Mouse (Mus musculus): Measurements from ENCODE around the gene Prrt3. TPM values are rescaled to one million over a fixed set of nuclear protein-coding genes. Genes with fewer than 3 reads are reported as not detected.

The Prrt3 gene
- polyA plus RNA-seq, 1 experiment from 2014 or later, result 5.6 TPM

- peak within 1 kb of the TSS; percentile 89 for H3K4me2 ChIP-seq
- ATAC-seq (ENCODE audit: low read depth), result peak; percentile 96
- H3K9ac ChIP-seq, result peak within 1 kb of the TSS; percentile 90
- peaks cover 20% of the 10 kb centered on the region for H3K36me3 ChIP-seq
- peaks cover 49% of the 10 kb centered on the region for H3K4me1 ChIP-seq (replicated peaks)
- peak within 1 kb of the TSS; percentile 66 for H3K4me3 ChIP-seq
- H3K27me3 ChIP-seq, result peaks cover 10% of the 10 kb centered on the region; the same call in 1 of the 2 replicates
- H3K9me3 ChIP-seq, result no peaks in the 10 kb centered on the region
- under 1% methylated on average over 26 of the region's 26 CpGs for WGBS
- H3K27ac ChIP-seq (replicated peaks), result peak within 1 kb of the TSS; percentile 92
Observed at GRCm38 (mm10) chr6:113483100-113483615, 18.6 kb downstream of the Prrt3 start, which contains the start of gene Creld1. Creld1 (plus strand) TSS chr6:113483297.

GRCm38 (mm10) chr6:113482477-113483099, 19.1 kb downstream of the Prrt3 start:
- Histone ChIP-seq H3K4me3 (peak overlapping the region; percentile 66), H3K27ac (replicated peaks) (peak overlapping the region; percentile 92), H3K9me3 (no peaks in the 10 kb centered on the region), H3K4me2 (peak overlapping the region; percentile 89), H3K9ac (peak overlapping the region; percentile 90), H3K4me1 (replicated peaks) (peaks cover 49% of the 10 kb centered on the region), H3K27me3 (peaks cover 10% of the 10 kb centered on the region; the same call in 1 of the 2 replicates), H3K36me3 (peaks cover 14% of the 10 kb centered on the region; the same call in 1 of the 2 replicates)
- ATAC-seq (ENCODE audit: low read depth), result peak; percentile 74
- WGBS, result 1% methylated on average over 65 of the region's 65 CpGs

GRCm38 (mm10) chr6:113480555-113481373, 21.0 kb downstream of the Prrt3 start:
- Histone ChIP-seq H3K27ac (replicated peaks) (no peak overlapping the region), H3K9ac (0 out of 2 replicates have a peak overlapping the region, but pooled peaks have one; percentile 90), H3K36me3 (no peaks in the 10 kb centered on the region), H3K9me3 (no peaks in the 10 kb centered on the region), H3K4me1 (replicated peaks) (peaks cover 37% of the 10 kb centered on the region), H3K27me3 (peaks cover 10% of the 10 kb centered on the region; the same call in 1 of the 2 replicates), H3K4me2 (no peak overlapping the region), H3K4me3 (no peak overlapping the region)
- WGBS, result 66% methylated on average over 18 of the region's 18 CpGs
- no peak for ATAC-seq (ENCODE audit: low read depth)

GRCm38 (mm10) chr6:113478906-113479305, 22.8 kb downstream of the Prrt3 start:
- no peak overlapping the region for H3K9ac ChIP-seq
- no peak overlapping the region for H3K4me3 ChIP-seq
- no peaks in the 10 kb centered on the region for H3K9me3 ChIP-seq
- peaks cover 20% of the 10 kb centered on the region for H3K4me1 ChIP-seq (replicated peaks)
- peaks cover 10% of the 10 kb centered on the region; the same call in 1 of the 2 replicates for H3K27me3 ChIP-seq
- ATAC-seq (ENCODE audit: low read depth), result no peak
- 72% methylated on average over 10 of the region's 10 CpGs for WGBS
- no peak overlapping the region for H3K4me2 ChIP-seq
- no peaks in the 10 kb centered on the region for H3K36me3 ChIP-seq
- H3K27ac ChIP-seq (replicated peaks), result no peak overlapping the region

- 24% methylated on average over 7 of the region's 7 CpGs for WGBS
- no peaks in the 10 kb centered on the region for H3K9me3 ChIP-seq
- peaks cover 10% of the 10 kb centered on the region; the same call in 1 of the 2 replicates for H3K27me3 ChIP-seq
- no peak overlapping the region for H3K4me2 ChIP-seq
- ATAC-seq (ENCODE audit: low read depth), result no peak; the same call in 1 of the 2 replicates
- H3K4me1 ChIP-seq (replicated peaks), result peaks cover 12% of the 10 kb centered on the region
- H3K4me3 ChIP-seq, result no peak overlapping the region
- H3K27ac ChIP-seq (replicated peaks), result no peak overlapping the region
- no peaks in the 10 kb centered on the region for H3K36me3 ChIP-seq
- no peak overlapping the region for H3K9ac ChIP-seq
Observed at GRCm38 (mm10) chr6:113477353-113477752, 24.4 kb downstream of the Prrt3 start.

GRCm38 (mm10) chr6:113473715-113474114, 28.0 kb downstream of the Prrt3 start:
- Histone ChIP-seq H3K9me3 (no peaks in the 10 kb centered on the region), H3K27ac (replicated peaks) (no peak overlapping the region), H3K4me3 (no peak overlapping the region), H3K36me3 (no peaks in the 10 kb centered on the region), H3K9ac (no peak overlapping the region), H3K27me3 (peaks cover 32% of the 10 kb centered on the region), H3K4me2 (no peak overlapping the region), H3K4me1 (replicated peaks) (peaks cover 20% of the 10 kb centered on the region)
- ATAC-seq (ENCODE audit: low read depth), result no peak
- 85% methylated on average over 6 of the region's 6 CpGs for WGBS

GRCm38 (mm10) chr6:113473246-113473645, 28.5 kb downstream of the Prrt3 start:
- no peak overlapping the region for H3K4me2 ChIP-seq
- peaks cover 22% of the 10 kb centered on the region for H3K4me1 ChIP-seq (replicated peaks)
- no peak overlapping the region for H3K9ac ChIP-seq
- no peak overlapping the region for H3K4me3 ChIP-seq
- peaks cover 32% of the 10 kb centered on the region for H3K27me3 ChIP-seq
- no peak overlapping the region for H3K27ac ChIP-seq (replicated peaks)
- H3K9me3 ChIP-seq, result no peaks in the 10 kb centered on the region
- no peaks in the 10 kb centered on the region for H3K36me3 ChIP-seq
- no peak for ATAC-seq (ENCODE audit: low read depth)
- WGBS, result 71% methylated on average over 2 of the region's 2 CpGs

GRCm38 (mm10) chr6:113472061-113472460, 29.7 kb downstream of the Prrt3 start:
- H3K4me3 ChIP-seq, result no peak overlapping the region
- no peak overlapping the region for H3K27ac ChIP-seq (replicated peaks)
- H3K9ac ChIP-seq, result no peak overlapping the region
- peaks cover 22% of the 10 kb centered on the region for H3K4me1 ChIP-seq (replicated peaks)
- H3K4me2 ChIP-seq, result no peak overlapping the region
- 63% methylated on average over 10 of the region's 10 CpGs for WGBS
- no peaks in the 10 kb centered on the region for H3K36me3 ChIP-seq
- H3K9me3 ChIP-seq, result no peaks in the 10 kb centered on the region
- ATAC-seq (ENCODE audit: low read depth), result no peak
- peaks cover 36% of the 10 kb centered on the region for H3K27me3 ChIP-seq

GRCm38 (mm10) chr6:113471297-113471936, 30.3 kb downstream of the Prrt3 start, which contains the start of gene Il17rc:
Il17rc (plus strand) TSS chr6:113471427.
- Histone ChIP-seq H3K9me3 (no peaks in the 10 kb centered on the region), H3K4me2 (peak within 1 kb of the TSS; percentile 14; the same call in 1 of the 2 replicates), H3K36me3 (no peaks in the 10 kb centered on the region), H3K27ac (replicated peaks) (no peak within 1 kb of the TSS), H3K27me3 (peaks cover 36% of the 10 kb centered on the region), H3K4me1 (replicated peaks) (peaks cover 22% of the 10 kb centered on the region), H3K4me3 (no peak within 1 kb of the TSS), H3K9ac (no peak within 1 kb of the TSS)
- ATAC-seq (ENCODE audit: low read depth), result no peak
- 23% methylated on average over 12 of the region's 12 CpGs for WGBS

- Histone ChIP-seq H3K4me3 (peak overlapping the region; percentile 38), H3K4me1 (replicated peaks) (peaks cover 22% of the 10 kb centered on the region), H3K9me3 (no peaks in the 10 kb centered on the region), H3K36me3 (no peaks in the 10 kb centered on the region), H3K27ac (replicated peaks) (no peak overlapping the region), H3K9ac (peak overlapping the region; percentile 57), H3K27me3 (peaks cover 36% of the 10 kb centered on the region), H3K4me2 (peak overlapping the region; percentile 66)
- under 1% methylated on average over 31 of the region's 31 CpGs for WGBS
- peak; percentile 79 for ATAC-seq (ENCODE audit: low read depth)
Observed at GRCm38 (mm10) chr6:113469432-113469831, 32.3 kb downstream of the Prrt3 start.

- peak; percentile 67; the same call in 1 of the 2 replicates for ATAC-seq (ENCODE audit: low read depth)
- Histone ChIP-seq H3K4me1 (replicated peaks) (peaks cover 22% of the 10 kb centered on the region), H3K36me3 (no peaks in the 10 kb centered on the region), H3K9me3 (no peaks in the 10 kb centered on the region), H3K4me3 (peak overlapping the region; percentile 38), H3K27ac (replicated peaks) (no peak overlapping the region), H3K27me3 (peaks cover 36% of the 10 kb centered on the region), H3K4me2 (peak overlapping the region; percentile 66), H3K9ac (peak overlapping the region; percentile 57; the same call in 1 of the 2 replicates)
- 7% methylated on average over 9 of the region's 9 CpGs for WGBS
Observed at GRCm38 (mm10) chr6:113469021-113469420, 32.7 kb downstream of the Prrt3 start.
